Mouse (Mus musculus) ovary, adult 18-20 months (tissue): Measurements from ENCODE around the gene Myh9.
"Not testable (repeated sequence)": the region's sequence is repeated elsewhere in the genome, so short reads cannot be mapped to it uniquely, and the experiment has no call there.

Experiments
- DNase-seq: peaks from one replicate; pipeline ENCODE4 v3.0.0; 2022; ENCODE audit warnings: low spot score, mixed read lengths

Myh9 gene

GRCm38 (mm10) chr15:77867231-77867968 is 25.4 kb upstream of the Myh9 start:
- not testable (repeated sequence) for DNase-seq

GRCm38 (mm10) chr15:77866583-77867220 is 24.7 kb upstream of the Myh9 start:
- DNase-seq: no peak

GRCm38 (mm10) chr15:77864063-77864758 is 22.2 kb upstream of the Myh9 start:
- no peak for DNase-seq

DNA sequence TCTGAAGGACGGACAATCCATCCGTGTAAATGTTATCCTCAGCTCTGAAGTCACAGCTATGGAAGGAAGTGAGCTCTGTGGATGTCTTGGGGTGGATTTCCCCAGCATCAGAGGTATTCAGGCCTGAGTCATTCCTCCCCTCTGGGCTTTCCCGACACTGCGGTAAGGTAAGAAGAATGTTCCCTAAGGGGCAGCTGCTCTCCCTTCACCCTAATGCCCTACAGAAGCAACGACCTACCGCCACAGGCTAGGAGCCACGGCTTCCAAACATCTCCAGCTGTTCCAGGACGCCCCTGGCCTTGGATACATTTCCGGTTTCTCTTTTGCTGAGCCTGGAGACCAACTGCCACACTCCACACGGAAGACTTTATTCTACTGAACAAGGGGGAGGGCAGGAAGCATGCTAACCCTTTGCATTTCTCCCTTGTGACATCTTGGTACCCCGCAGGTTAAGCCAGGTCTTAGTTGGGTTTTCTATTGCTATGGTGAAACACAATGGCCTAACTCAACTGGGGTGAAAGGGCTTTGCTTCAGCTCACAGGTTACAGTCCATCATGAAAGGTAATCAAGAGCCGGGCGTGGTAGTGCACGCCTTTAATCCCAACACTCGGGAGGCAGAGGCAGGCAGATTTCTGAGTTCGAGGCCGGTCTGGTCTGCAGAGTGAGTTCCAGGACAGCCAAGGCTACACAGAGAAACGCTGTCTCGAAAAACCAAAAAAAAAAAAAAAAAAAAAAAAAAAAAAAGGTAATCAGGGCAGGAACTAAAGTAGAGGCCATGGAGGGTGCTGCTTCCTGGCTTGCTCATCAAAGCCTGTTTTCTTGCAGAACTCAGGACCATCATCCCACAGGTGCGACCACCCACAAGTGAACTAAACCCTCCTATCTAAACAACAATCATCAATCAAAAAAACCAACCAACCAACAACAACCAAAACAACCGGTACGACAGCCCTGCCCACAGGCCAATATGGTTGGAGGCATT is 21.3 kb upstream of the Myh9 start:
- DNase-seq: no peak

DNA sequence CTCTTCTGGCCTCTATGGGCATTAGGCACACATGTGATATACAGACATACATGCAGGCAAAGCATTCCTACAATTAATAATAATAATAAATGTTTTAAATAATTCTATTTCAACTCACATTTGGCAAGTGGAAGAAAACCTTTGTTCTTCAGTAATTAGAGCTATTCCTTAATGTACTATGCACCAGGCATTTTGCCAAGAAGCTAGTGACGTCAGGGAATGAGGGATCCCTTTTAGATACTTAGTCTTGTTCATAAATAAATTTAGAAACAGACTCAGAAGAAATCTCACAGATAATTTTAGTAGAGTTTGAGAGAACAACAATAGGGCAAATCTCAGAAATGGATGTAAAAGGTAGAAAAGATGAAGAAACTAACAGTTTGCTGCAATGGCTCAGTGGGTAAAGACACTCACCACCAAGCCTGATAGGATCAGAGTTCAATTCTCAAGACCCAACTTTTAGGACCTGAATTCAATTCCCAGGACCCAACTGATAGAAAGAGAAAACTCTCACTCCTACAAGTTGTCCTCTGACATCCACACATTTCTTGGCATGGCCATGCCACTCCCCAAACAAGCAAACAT is 18.2 kb upstream of the Myh9 start:
- no peak for DNase-seq

DNA sequence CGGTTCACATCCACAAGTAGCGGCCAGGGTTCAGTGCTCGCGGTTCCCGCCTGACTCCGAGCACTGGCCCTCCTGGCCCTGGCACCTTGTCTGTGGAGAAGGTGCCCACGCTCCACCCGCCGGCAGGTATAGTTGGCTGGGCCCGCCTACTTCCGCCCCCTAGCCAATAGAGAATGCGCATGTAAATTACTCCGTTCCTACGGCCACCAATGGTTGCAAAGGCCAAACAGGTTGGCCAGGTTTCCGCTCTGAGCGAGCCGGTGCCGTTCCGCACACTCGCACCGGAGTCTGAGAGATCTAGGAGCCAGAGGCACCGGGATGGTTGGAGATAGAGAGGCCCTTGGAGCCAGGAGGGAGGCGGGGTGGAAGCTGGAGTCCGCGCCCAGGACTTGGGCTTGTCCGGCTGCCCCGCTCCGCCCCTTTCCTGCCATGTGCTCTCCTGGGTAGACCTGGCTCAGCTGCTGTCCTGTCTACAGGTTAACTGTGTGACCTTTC is 15.7 kb upstream of the Myh9 start:
- peak; percentile 56 for DNase-seq

DNA sequence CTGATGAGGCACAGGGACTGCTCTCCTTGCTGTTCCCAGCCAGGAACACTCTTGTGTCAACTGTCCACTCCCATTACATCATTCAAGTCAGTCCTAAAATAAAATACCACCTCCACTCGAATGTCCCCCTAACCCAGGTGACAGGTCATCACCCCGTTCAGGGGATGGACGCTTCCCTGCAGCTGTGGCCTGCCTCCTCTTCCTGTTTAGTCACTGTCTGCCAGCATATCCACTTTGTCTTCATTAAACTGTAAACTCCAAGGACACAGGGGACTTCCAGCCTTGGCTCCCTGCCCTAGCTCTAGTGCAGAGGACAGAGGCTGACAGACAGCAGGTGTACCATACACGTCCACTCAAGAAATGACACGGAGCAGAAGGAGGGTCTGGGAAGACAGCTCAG is 14.6 kb upstream of the Myh9 start:
- no peak for DNase-seq

GRCm38 (mm10) chr15:77855301-77855700 is 13.3 kb upstream of the Myh9 start:
- DNase-seq: no peak

GRCm38 (mm10) chr15:77852001-77852400 is 10.0 kb upstream of the Myh9 start:
- DNase-seq: no peak

- DNase-seq: no peak
Observed at GRCm38 (mm10) chr15:77851136-77851535, 9.2 kb upstream of the Myh9 start.

GRCm38 (mm10) chr15:77849572-77850229 is 7.7 kb upstream of the Myh9 start:
- no peak for DNase-seq

GRCm38 (mm10) chr15:77849039-77849436 is 7.1 kb upstream of the Myh9 start:
- no peak for DNase-seq

- no peak for DNase-seq
Observed at GRCm38 (mm10) chr15:77848415-77849038, 6.6 kb upstream of the Myh9 start.

- no peak for DNase-seq
Observed at GRCm38 (mm10) chr15:77847826-77848225, 5.9 kb upstream of the Myh9 start.

- no peak for DNase-seq
Observed at GRCm38 (mm10) chr15:77847108-77847507, 5.1 kb upstream of the Myh9 start.

GRCm38 (mm10) chr15:77845931-77846595 is 4.1 kb upstream of the Myh9 start:
- DNase-seq: not testable (repeated sequence)

GRCm38 (mm10) chr15:77844955-77845635 is 3.1 kb upstream of the Myh9 start:
- DNase-seq: no peak

GRCm38 (mm10) chr15:77844048-77844447 is 2.1 kb upstream of the Myh9 start:
- no peak for DNase-seq

- not testable (repeated sequence) for DNase-seq
Observed at GRCm38 (mm10) chr15:77843494-77844041, 1.6 kb upstream of the Myh9 start.
